Mouse (Mus musculus): Measurements from ENCODE around the gene Timm23. TPM values are rescaled to one million over a fixed set of nuclear protein-coding genes. Genes with fewer than 3 reads are reported as not detected.

The Timm23 gene
- total and polyA plus RNA-seq, 3 experiments = 425 to 431 TPM; not detected in 1

DNA sequence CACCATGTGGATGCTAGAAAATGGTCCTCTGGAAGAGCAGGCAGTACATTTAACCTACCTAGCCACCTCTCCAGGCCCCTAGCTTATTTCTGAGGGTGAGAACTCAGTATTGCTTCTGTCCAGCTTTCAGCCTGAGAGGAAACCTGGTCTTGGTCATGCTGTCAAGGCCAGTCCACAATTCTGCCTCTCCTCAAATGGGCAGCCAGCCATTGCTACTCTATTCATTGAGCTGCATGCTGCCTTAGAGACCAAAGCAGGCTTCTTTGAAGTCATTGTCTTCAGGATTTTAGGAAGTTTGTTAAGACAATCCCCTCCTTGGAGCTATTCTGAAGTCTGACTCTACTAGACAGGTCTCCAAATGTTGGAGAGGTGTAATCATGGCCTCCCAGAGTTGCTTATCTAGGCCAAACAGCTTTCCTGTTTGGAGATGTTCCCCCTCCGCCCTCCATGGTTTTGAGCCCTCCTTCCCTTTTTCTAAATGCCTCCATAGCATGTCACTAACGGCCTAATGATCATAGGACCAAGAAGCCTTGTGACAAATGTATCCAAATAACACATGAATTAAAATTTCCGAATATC lies 33.0 kb downstream of the Timm23 start (continued):
- TF ChIP-seq USF1 (IDR thresholded peaks at IDR 0.05; ENCODE audit: low read depth, low read length) (peak; percentile 43; the same call in 1 of the 2 replicates), TBP (IDR thresholded peaks at IDR 0.05; ENCODE audit: low read depth, low read length) (peak; percentile 66), GATA1 (IDR thresholded peaks at IDR 0.05; ENCODE audit: low read depth, low read length) (peak; percentile 100), MAFK (IDR thresholded peaks at IDR 0.05; ENCODE audit: borderline replicate concordance, low read depth, low read length) (peak; percentile 86), UBTF (IDR thresholded peaks at IDR 0.05; ENCODE audit: borderline replicate concordance, insufficient read depth, low read depth, low read length) (no peak), RCOR1 (IDR thresholded peaks at IDR 0.05; ENCODE audit: low read depth, low read length) (peak; percentile 96), MYC (IDR thresholded peaks at IDR 0.05; ENCODE audit: low read depth, low read length) (peak; percentile 88), RAD21 (IDR thresholded peaks at IDR 0.05; ENCODE audit: low read depth, low read length) (no peak), BHLHE40 (IDR thresholded peaks at IDR 0.05; ENCODE audit: borderline replicate concordance, low read depth, low read length) (peak; percentile 73), HCFC1 (IDR thresholded peaks at IDR 0.05; ENCODE audit: low read depth, low read length) (0 out of 2 replicates have a peak, but pooled peaks have one; percentile 58), POLR2A (IDR thresholded peaks at IDR 0.05; ENCODE audit: control insufficient read depth in 1 of 2, insufficient read depth in 1 of 2, low read depth in 1 of 2, low read length in 2 of 2, poor library complexity in 1 of 2) (no peak), ETS1 (IDR thresholded peaks at IDR 0.05; ENCODE audit: low read depth, low read length) (peak; percentile 97), MAZ (IDR thresholded peaks at IDR 0.05; ENCODE audit: low read depth, low read length) (peak; percentile 90), SIN3A (IDR thresholded peaks at IDR 0.05; ENCODE audit: low read length) (peak; percentile 92), MEF2A (IDR thresholded peaks at IDR 0.05; ENCODE audit: extremely low read depth, insufficient replicate concordance, low read depth, low read length, poor library complexity, severe bottlenecking) (no peak), NELFE (IDR thresholded peaks at IDR 0.05; ENCODE audit: low read depth, low read length) (no peak), ELF1 (IDR thresholded peaks at IDR 0.05; ENCODE audit: low read depth, low read length) (no peak), POLR2AphosphoS2 (IDR thresholded peaks at IDR 0.05; ENCODE audit: low read length) (peak; percentile 67; the same call in 1 of the 2 replicates), SMC3 (IDR thresholded peaks at IDR 0.05; ENCODE audit: low read depth, low read length) (no peak), CTCF (IDR thresholded peaks at IDR 0.05 in 2 of 3, conservative IDR thresholded peaks at IDR 0.05 in 1 of 3; ENCODE audit: control insufficient read depth in 1 of 3, insufficient read depth in 1 of 3, low read depth in 2 of 3, low read length in 3 of 3, poor library complexity in 1 of 3, severe bottlenecking in 1 of 3) (no peak), MAX (IDR thresholded peaks at IDR 0.05; ENCODE audit: low read length) (peak; percentile 53), MYB (IDR thresholded peaks at IDR 0.05; ENCODE audit: low read depth, low read length) (peak; percentile 91)

DNA sequence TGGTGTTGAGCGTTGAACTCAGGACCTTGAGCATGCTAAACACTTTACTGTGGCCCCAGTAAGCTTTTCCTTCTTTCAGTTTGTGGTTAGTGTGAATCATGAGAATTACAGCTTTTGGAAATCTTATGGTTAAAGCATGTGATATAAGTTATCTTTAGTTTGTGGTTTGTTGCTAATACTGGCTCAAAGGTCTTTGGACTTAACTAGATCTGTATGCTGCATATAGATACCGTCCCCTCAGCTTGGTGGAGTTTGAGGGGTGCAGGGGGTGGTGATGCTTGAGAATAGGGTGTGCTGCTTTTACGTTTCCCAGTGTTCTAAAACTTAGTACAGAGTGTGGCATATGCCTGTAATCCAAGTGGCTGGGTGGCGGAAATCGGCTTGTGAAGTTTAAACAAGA lies 34.4 kb downstream of the Timm23 start:
- peaks cover 49% of the 10 kb centered on the region for H3K79me2 ChIP-seq (ENCODE audit: control insufficient read depth, insufficient read depth, low read length, poor library complexity)
- H3K27ac ChIP-seq (ENCODE audit: control insufficient read depth, low read depth, low read length) = peak overlapping the region; percentile 94
- H3K27me3 ChIP-seq (ENCODE audit: control insufficient read depth in 1 of 2, insufficient read depth in 2 of 2, low read length in 2 of 2) = no peaks in the 10 kb centered on the region
- H3K9me3 ChIP-seq (replicated peaks; ENCODE audit: insufficient read depth, low read length) = no peaks in the 10 kb centered on the region
- peaks cover 33 to 38% of the 10 kb centered on the region in 2 experiments for H3K4me1 ChIP-seq (ENCODE audit: control insufficient read depth in 1 of 2, insufficient read depth in 2 of 2, low read length in 2 of 2)
- DNase-seq (ENCODE audit: low read depth, low spot score) = peak; percentile 79
- peak overlapping the region; percentile 59 for H3K9ac ChIP-seq (ENCODE audit: control insufficient read depth, low read depth, low read length, poor library complexity, severe bottlenecking)
- peaks cover 3 to 64% of the 10 kb centered on the region in 2 experiments for H3K36me3 ChIP-seq (ENCODE audit: control insufficient read depth in 1 of 2, insufficient read depth in 2 of 2, low read length in 2 of 2)
- H3K4me3 ChIP-seq (ENCODE audit: control insufficient read depth in 1 of 2, insufficient read depth in 1 of 2, low read depth in 2 of 2, low read length in 2 of 2) = peak overlapping the region; percentile 42 to 52
- TF ChIP-seq GABPA (IDR thresholded peaks at IDR 0.05; ENCODE audit: low read depth, low read length) (no peak), NELFE (IDR thresholded peaks at IDR 0.05; ENCODE audit: low read depth, low read length) (no peak), NRF1 (IDR thresholded peaks at IDR 0.05; ENCODE audit: insufficient read depth, low read depth, low read length, poor library complexity, severe bottlenecking) (no peak), MAFK (IDR thresholded peaks at IDR 0.05; ENCODE audit: borderline replicate concordance, low read depth, low read length) (peak; percentile 67; the same call in 1 of the 2 replicates), HCFC1 (IDR thresholded peaks at IDR 0.05; ENCODE audit: low read depth, low read length) (peak; percentile 46; the same call in 1 of the 2 replicates), POLR2A (IDR thresholded peaks at IDR 0.05; ENCODE audit: control insufficient read depth in 1 of 2, insufficient read depth in 1 of 2, low read depth in 1 of 2, low read length in 2 of 2, poor library complexity in 1 of 2) (no peak), RAD21 (IDR thresholded peaks at IDR 0.05; ENCODE audit: low read depth, low read length) (no peak), KAT2A (conservative IDR thresholded peaks at IDR 0.05; ENCODE audit: low read depth, low read length) (no peak), TCF12 (IDR thresholded peaks at IDR 0.05; ENCODE audit: low read depth, low read length) (peak; percentile 92), GATA1 (IDR thresholded peaks at IDR 0.05; ENCODE audit: low read depth, low read length) (peak; percentile 96), SIN3A (IDR thresholded peaks at IDR 0.05; ENCODE audit: low read length) (peak; percentile 90), ETS1 (IDR thresholded peaks at IDR 0.05; ENCODE audit: low read depth, low read length) (peak; percentile 94), POLR2AphosphoS2 (IDR thresholded peaks at IDR 0.05; ENCODE audit: low read length) (no peak), MAZ (IDR thresholded peaks at IDR 0.05; ENCODE audit: low read depth, low read length) (0 out of 2 replicates have a peak, but pooled peaks have one; percentile 33), ZMIZ1 (IDR thresholded peaks at IDR 0.05; ENCODE audit: low read depth, low read length) (no peak), POLR2AphosphoS5 (IDR thresholded peaks at IDR 0.05; ENCODE audit: borderline replicate concordance, low read depth, low read length) (no peak), RCOR1 (IDR thresholded peaks at IDR 0.05; ENCODE audit: low read depth, low read length) (peak; percentile 100), EP300 (IDR thresholded peaks at IDR 0.05; ENCODE audit: low read depth in 1 of 2, low read length in 2 of 2) (peak; percentile 93 to 96), TBP (IDR thresholded peaks at IDR 0.05; ENCODE audit: low read depth, low read length) (no peak), CTCF (IDR thresholded peaks at IDR 0.05 in 2 of 3, conservative IDR thresholded peaks at IDR 0.05 in 1 of 3; ENCODE audit: control insufficient read depth in 1 of 3, insufficient read depth in 1 of 3, low read depth in 2 of 3, low read length in 3 of 3, poor library complexity in 1 of 3, severe bottlenecking in 1 of 3) (no peak), ZKSCAN1 (IDR thresholded peaks at IDR 0.05; ENCODE audit: low read depth, low read length) (no peak)
